In genomic region chr8:107108089-107108488, GRCm38 (mm10) we compare ENCODE assay signal across 5 mouse cellular contexts. TPM values are rescaled to one million over a fixed set of nuclear protein-coding genes. Genes with fewer than 3 reads are reported as not detected.
"Had no signal": no experiment of that assay in that cellular context is flagged by ENCODE, and none has a peak within 500 bp of the region (broad histone marks: within the 10 kb centered on the region; RNA-seq: fewer than 3 reads in every experiment).

No protein-coding gene starts in this region.

RNA-seq across cellular contexts. Expression of gene Tmed6, which starts 42.6 kb away (rescaled TPM):
- total RNA-seq: neutrophil, adult 5-6 weeks had no signal
- polyA plus RNA-seq: neural tube, embryonic 13.5 days; neural tube, embryonic 14.5 days; neural tube, embryonic 15.5 days; urinary bladder, adult 2 months had no signal
